Mouse (Mus musculus) bone marrow, adult 2 months (tissue): Measurements from ENCODE around the gene Gna13.

Source experiments
- CTCF ChIP-seq: fragments of 200-500 bp; IDR thresholded peaks from 2 replicates; pipeline ENCODE4 v1.5.1; 2011; ENCODE audit warnings: low read length, control low read depth; ENCODE audit not compliant: control insufficient read depth, insufficient read depth
- POLR2A ChIP-seq: fragments of 200-500 bp; IDR thresholded peaks from 2 replicates; pipeline ENCODE4 v1.6.1; 2011; ENCODE audit warnings: low read depth, mild to moderate bottlenecking, control low read depth, low read length, borderline replicate concordance; ENCODE audit not compliant: control insufficient read depth

DNA sequence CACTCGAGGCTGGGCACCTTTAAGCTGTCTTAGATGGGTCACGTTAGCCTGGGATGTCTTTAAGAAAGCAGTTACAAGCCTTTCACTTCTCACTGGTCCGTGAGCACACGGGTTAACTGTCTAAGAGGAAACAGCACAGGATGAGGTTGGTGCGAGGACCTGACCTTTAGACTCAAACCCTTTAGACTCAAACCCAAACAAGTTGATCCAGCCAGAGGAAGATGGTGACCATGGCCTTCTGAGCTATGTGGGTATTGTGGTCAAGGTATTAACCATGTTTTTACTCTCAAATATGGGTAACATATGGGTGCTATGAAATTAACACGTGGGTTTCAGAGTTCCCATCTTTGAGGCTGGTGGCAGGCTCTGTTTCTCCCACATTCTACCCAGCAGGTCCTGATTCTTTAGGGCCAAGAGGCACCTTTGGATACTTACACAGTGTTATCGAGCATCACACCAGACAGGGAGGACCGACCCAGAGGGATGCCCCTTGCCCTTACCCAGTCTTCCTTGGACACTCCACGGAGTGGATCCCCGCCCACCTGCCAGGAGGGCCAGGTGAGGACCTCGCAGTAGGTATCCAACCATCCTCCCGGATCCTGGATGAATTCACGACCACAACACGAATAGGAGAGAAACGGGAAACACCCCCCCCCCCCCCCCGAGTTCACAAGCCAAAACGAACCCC lies 31.8 kb upstream of the Gna13 start:
- TF ChIP-seq CTCF (no peak), POLR2A (no peak)
